Mouse (Mus musculus): ENCODE data around the gene Lst1. TPM values are rescaled to one million over a fixed set of nuclear protein-coding genes. Genes with fewer than 3 reads are reported as not detected.

Lst1 gene
- polyA plus RNA-seq, 2 experiments: 25.6 to 37.7 TPM

- TF ChIP-seq CTCF (IDR thresholded peaks at IDR 0.05; ENCODE audit: low read depth) (no peak), EP300 (IDR thresholded peaks at IDR 0.05; ENCODE audit: low read depth) (no peak)
- Histone ChIP-seq H3K9me3 (ENCODE audit: control insufficient read depth, low read length) (no peaks in the 10 kb centered on the region), H3K4me3 (ENCODE audit: insufficient read depth in 1 of 2, low read depth in 2 of 2, low read length in 2 of 2) (peak overlapping the region; percentile 5 to 53; a peak in 3 of 4 replicates), H3K27ac (no peak overlapping the region), H3K36me3 (replicated peaks; ENCODE audit: control insufficient read depth, insufficient read depth, low read depth) (no peaks in the 10 kb centered on the region), H3K4me1 (replicated peaks; ENCODE audit: control insufficient read depth in 2 of 2, insufficient read depth in 2 of 2, low read length in 1 of 2) (peaks cover 3 to 10% of the 10 kb centered on the region in 2 experiments; a peak in 3 of 4 replicates), H3K9ac (replicated peaks) (no peak overlapping the region), H3K4me2 (ENCODE audit: low read depth) (peak overlapping the region; percentile 64), H3K27me3 (ENCODE audit: control insufficient read depth, insufficient read depth, low read length) (no peaks in the 10 kb centered on the region)
- ATAC-seq (ENCODE audit: insufficient read depth) (0 out of 2 replicates have a peak, but pooled peaks have one; percentile 12), DNase-seq (ENCODE audit: low read depth in 3 of 3, low spot score in 3 of 3) (no peak)
- WGBS (ENCODE audit: insufficient replicate concordance): 2% methylated on average over 4 of the region's 4 CpGs
Measured at GRCm38 (mm10) chr17:35186681-35187080, 1.6 kb downstream of the Lst1 start.

GRCm38 (mm10) chr17:35185639-35186611 lies 2.3 kb downstream of the Lst1 start:
- WGBS (ENCODE audit: insufficient replicate concordance): under 1% methylated on average over 18 of the region's 18 CpGs
- Histone ChIP-seq H3K4me2 (ENCODE audit: low read depth) (peak overlapping the region; percentile 64), H3K9ac (replicated peaks) (peak overlapping the region; percentile 38), H3K4me3 (ENCODE audit: insufficient read depth in 1 of 2, low read depth in 2 of 2, low read length in 2 of 2) (peak overlapping the region; percentile 50 to 53), H3K9me3 (ENCODE audit: control insufficient read depth, low read length) (no peaks in the 10 kb centered on the region), H3K4me1 (replicated peaks; ENCODE audit: control insufficient read depth in 2 of 2, insufficient read depth in 2 of 2, low read length in 1 of 2) (peaks cover 3 to 9% of the 10 kb centered on the region in 2 experiments; a peak in 3 of 4 replicates), H3K36me3 (replicated peaks; ENCODE audit: control insufficient read depth, insufficient read depth, low read depth) (no peaks in the 10 kb centered on the region), H3K27me3 (ENCODE audit: control insufficient read depth, insufficient read depth, low read length) (no peaks in the 10 kb centered on the region), H3K27ac (no peak overlapping the region)
- ATAC-seq (ENCODE audit: insufficient read depth) (peak; percentile 54; the same call in 1 of the 2 replicates), DNase-seq (ENCODE audit: low read depth in 3 of 3, low spot score in 3 of 3) (peak in 2 of 3 experiments; percentile 45 to 68)
- TF ChIP-seq CTCF (IDR thresholded peaks at IDR 0.05; ENCODE audit: low read depth) (no peak), EP300 (IDR thresholded peaks at IDR 0.05; ENCODE audit: low read depth) (no peak)

GRCm38 (mm10) chr17:35180093-35180492 lies 8.1 kb downstream of the Lst1 start:
- H3K4me1 ChIP-seq (replicated peaks; ENCODE audit: control insufficient read depth in 2 of 2, insufficient read depth in 2 of 2, low read length in 1 of 2): peaks cover 0 to 4% of the 10 kb centered on the region in 2 experiments; a peak in 1 of 4 replicates
- no peaks in the 10 kb centered on the region for H3K36me3 ChIP-seq (replicated peaks; ENCODE audit: control insufficient read depth, insufficient read depth, low read depth)
- H3K27ac ChIP-seq: no peak overlapping the region
- H3K4me2 ChIP-seq (ENCODE audit: low read depth): no peak overlapping the region
- no peak overlapping the region for H3K4me3 ChIP-seq (ENCODE audit: insufficient read depth in 1 of 2, low read depth in 2 of 2, low read length in 2 of 2)
- no peak for DNase-seq (ENCODE audit: low read depth in 3 of 3, low spot score in 3 of 3)
- no peak overlapping the region for H3K9ac ChIP-seq (replicated peaks)
- no peaks in the 10 kb centered on the region for H3K27me3 ChIP-seq (ENCODE audit: control insufficient read depth, insufficient read depth, low read length)
- H3K9me3 ChIP-seq (ENCODE audit: control insufficient read depth, low read length): no peaks in the 10 kb centered on the region
- ATAC-seq (ENCODE audit: insufficient read depth): no peak
- 63% methylated on average over 5 of the region's 5 CpGs for WGBS (ENCODE audit: insufficient replicate concordance)
- no peak for TF ChIP-seq EP300 (IDR thresholded peaks at IDR 0.05; ENCODE audit: low read depth)

- no peak overlapping the region for H3K4me2 ChIP-seq (ENCODE audit: low read depth)
- no peaks in the 10 kb centered on the region for H3K36me3 ChIP-seq (replicated peaks; ENCODE audit: control insufficient read depth, insufficient read depth, low read depth)
- no peak overlapping the region for H3K4me3 ChIP-seq (ENCODE audit: insufficient read depth in 1 of 2, low read depth in 2 of 2, low read length in 2 of 2)
- H3K4me1 ChIP-seq (replicated peaks; ENCODE audit: control insufficient read depth in 2 of 2, insufficient read depth in 2 of 2, low read length in 1 of 2): peaks cover 0 to 4% of the 10 kb centered on the region in 2 experiments; a peak in 1 of 4 replicates
- TF ChIP-seq EP300 (IDR thresholded peaks at IDR 0.05; ENCODE audit: low read depth): no peak
- peak; percentile 95 for TF ChIP-seq CTCF (IDR thresholded peaks at IDR 0.05; ENCODE audit: low read depth)
- no peak overlapping the region for H3K9ac ChIP-seq (replicated peaks)
- H3K27me3 ChIP-seq (ENCODE audit: control insufficient read depth, insufficient read depth, low read length): no peaks in the 10 kb centered on the region
- peak in 1 of 3 experiments; percentile 34 for DNase-seq (ENCODE audit: low read depth in 3 of 3, low spot score in 3 of 3)
- ATAC-seq (ENCODE audit: insufficient read depth): peak; percentile 50; the same call in 1 of the 2 replicates
- WGBS (ENCODE audit: insufficient replicate concordance): 6% methylated on average over 5 of the region's 5 CpGs
- H3K9me3 ChIP-seq (ENCODE audit: control insufficient read depth, low read length): no peaks in the 10 kb centered on the region
- H3K27ac ChIP-seq: no peak overlapping the region
Measured at GRCm38 (mm10) chr17:35178528-35178927, 9.7 kb downstream of the Lst1 start.

GRCm38 (mm10) chr17:35175968-35176367 lies 12.3 kb downstream of the Lst1 start, which contains the start of gene Aif1:
Gene Aif1, minus strand, starts transcription at chr17:35176068.
- no peaks in the 10 kb centered on the region for H3K9me3 ChIP-seq (ENCODE audit: control insufficient read depth, low read length)
- no peak for ATAC-seq (ENCODE audit: insufficient read depth)
- 52% methylated on average over 2 of the region's 2 CpGs for WGBS (ENCODE audit: insufficient replicate concordance)

More at GRCm38 (mm10) chr17:35175968-35176367, 12.3 kb downstream of the Lst1 start, which contains the start of gene Aif1:
- H3K36me3 ChIP-seq (replicated peaks; ENCODE audit: control insufficient read depth, insufficient read depth, low read depth): no peaks in the 10 kb centered on the region
- no peak for TF ChIP-seq EP300 (IDR thresholded peaks at IDR 0.05; ENCODE audit: low read depth)
- no peak for TF ChIP-seq CTCF (IDR thresholded peaks at IDR 0.05; ENCODE audit: low read depth)
- no peak within 1 kb of the TSS for H3K4me3 ChIP-seq (ENCODE audit: insufficient read depth in 1 of 2, low read depth in 2 of 2, low read length in 2 of 2)
- H3K27ac ChIP-seq: no peak within 1 kb of the TSS
- H3K27me3 ChIP-seq (ENCODE audit: control insufficient read depth, insufficient read depth, low read length): no peaks in the 10 kb centered on the region
- H3K4me1 ChIP-seq (replicated peaks; ENCODE audit: control insufficient read depth in 2 of 2, insufficient read depth in 2 of 2, low read length in 1 of 2): peaks cover 0 to 4% of the 10 kb centered on the region in 2 experiments; a peak in 1 of 4 replicates
- H3K4me2 ChIP-seq (ENCODE audit: low read depth): no peak within 1 kb of the TSS
- DNase-seq (ENCODE audit: low read depth in 3 of 3, low spot score in 3 of 3): no peak
- H3K9ac ChIP-seq (replicated peaks): no peak within 1 kb of the TSS

Measured in liver, embryonic 14.5 days (tissue).